Mouse (Mus musculus) c-Kit-positive CD71-positive TER-119-positive erythroid progenitor cells, embryonic 14.5 days (primary cell): Measurements from ENCODE around the gene Syt3.

ENCODE experiments used
- DNase-seq: peaks from one replicate; pipeline ENCODE4 v3.0.0-alpha.2; 2013; ENCODE audit warnings: low spot score

Syt3 gene

GRCm38 (mm10) chr7:44444886-44445527 lies 61.1 kb downstream of the Syt3 start:
- no peak for DNase-seq

GRCm38 (mm10) chr7:44445528-44445923 lies 61.6 kb downstream of the Syt3 start:
- no peak for DNase-seq

DNA sequence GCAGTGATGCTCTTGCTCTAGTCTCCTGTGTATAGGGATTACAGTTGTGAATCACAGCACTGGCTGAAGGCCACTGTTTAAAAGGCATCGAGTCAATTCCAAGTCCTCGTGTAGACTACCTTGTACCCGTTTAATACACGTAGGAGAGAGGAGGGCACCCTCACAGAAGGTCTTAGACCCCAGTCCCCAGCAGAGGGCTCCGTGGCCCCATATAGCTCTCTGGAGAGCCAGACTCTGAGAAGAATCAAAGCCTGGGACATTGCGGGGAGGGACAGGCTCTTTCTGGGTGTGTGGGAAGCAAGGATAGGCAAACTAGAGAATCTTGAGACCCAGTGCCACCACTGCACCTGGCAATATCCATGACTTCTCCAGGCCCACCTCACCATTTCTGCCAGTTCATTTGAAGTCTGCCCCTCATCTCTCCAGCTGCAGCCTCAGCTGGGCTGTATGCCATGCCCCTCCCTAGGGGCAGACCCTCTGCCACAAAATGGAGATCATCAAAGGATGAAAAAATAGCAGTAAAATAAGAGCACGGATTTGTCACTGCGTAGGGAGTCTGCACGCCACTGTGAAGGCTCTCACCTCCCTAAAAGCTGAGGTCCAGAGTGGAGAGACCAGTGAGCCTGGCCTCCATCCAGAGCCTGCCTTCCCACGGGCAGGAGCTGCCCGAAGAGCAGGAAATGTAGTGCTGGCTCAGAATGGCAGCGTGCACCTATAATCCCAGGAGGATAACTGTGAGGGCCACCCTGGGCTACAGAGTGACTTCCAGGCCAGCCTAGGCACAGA lies 62.4 kb downstream of the Syt3 start:
- DNase-seq = no peak
